Mouse (Mus musculus): ENCODE measurements around the gene Trmt1.

- TF ChIP-seq POLR2A (IDR thresholded peaks at IDR 0.05; ENCODE audit: extremely low read depth, insufficient read depth, low read length): no peak
- TF ChIP-seq CTCF (IDR thresholded peaks at IDR 0.05; ENCODE audit: low read depth, low read length): no peak
Observed at GRCm38 (mm10) chr8:84732545-84732944, 46.4 kb downstream of the Trmt1 start.
